Mouse (Mus musculus): ENCODE measurements around the gene Ncdn. TPM values are rescaled to one million over a fixed set of nuclear protein-coding genes. Genes with fewer than 3 reads are reported as not detected.
A peak's percentile ranks its signal among the peaks of the same experiment; 100 is the strongest.

Ncdn gene
- polyA plus RNA-seq, 1 experiment from 2014 or later: 29.9 TPM

DNA sequence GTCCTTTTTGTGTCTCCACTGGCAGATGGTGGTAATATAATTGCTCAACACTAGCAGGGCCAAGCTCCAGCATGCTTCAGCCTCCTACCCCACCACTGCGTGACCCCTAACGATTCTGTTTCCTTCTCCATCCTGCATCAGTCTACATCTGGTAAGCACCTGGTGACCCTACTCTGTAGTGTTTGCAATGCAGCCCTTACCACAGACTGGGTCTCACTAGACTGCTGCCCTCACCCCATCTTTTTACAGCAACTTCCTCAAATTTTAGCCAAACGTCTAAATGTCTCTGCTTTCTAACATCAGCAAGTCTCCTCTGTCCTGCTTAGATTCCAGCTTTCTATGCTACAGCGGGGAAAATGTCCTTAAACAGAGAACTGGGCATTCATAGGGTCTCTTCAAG lies 17.6 kb upstream of the Ncdn start:
- 48% methylated on average over 4 of the region's 4 CpGs for WGBS
- Histone ChIP-seq H3K36me3 (peaks cover 4% of the 10 kb centered on the region; the same call in 1 of the 2 replicates), H3K4me3 (no peak overlapping the region), H3K27ac (no peak overlapping the region), H3K9ac (no peak overlapping the region), H3K27me3 (no peaks in the 10 kb centered on the region), H3K9me3 (no peaks in the 10 kb centered on the region), H3K4me2 (no peak overlapping the region), H3K4me1 (peaks cover 7% of the 10 kb centered on the region; the same call in 1 of the 2 replicates)
- ATAC-seq (ENCODE audit: insufficient number of reproducible peaks, low FRiP score, low TSS enrichment, low read depth): no peak

DNA sequence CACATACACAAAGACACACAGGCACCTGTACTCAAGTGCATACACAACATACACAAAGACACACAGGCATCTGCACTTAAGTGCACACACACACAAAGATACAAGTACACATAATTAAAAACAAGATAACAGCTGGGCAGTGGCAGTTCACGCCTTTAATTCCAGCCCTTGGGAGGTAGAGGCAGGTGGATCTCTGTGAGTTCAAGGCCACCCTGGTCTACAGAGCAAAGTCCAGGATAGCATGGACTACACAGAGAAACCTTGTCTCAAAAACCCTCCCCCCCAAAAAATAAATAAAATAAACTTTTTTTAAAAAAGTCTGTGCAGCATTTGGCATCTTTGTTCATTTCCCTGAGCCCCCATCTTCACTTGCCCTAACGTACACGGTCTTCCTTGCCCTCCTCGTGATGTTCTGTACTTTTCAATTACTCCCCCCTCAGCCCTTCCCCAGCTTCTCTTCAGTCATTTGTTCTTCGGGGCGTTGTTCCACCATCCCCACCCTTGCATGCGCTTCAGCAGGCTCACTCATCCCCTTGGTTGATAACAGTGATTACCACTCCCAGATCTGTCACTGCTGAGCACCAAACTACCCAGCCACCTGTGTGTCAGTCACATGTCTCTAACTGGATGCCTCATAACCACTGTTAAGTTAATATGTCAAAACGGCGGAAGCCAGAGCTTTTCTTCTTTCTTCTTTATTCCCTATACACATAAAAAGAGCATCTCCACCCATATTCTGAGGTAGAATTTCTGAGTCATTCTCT lies 16.7 kb upstream of the Ncdn start:
- Histone ChIP-seq H3K9ac (no peak overlapping the region), H3K27me3 (no peaks in the 10 kb centered on the region), H3K9me3 (no peaks in the 10 kb centered on the region), H3K4me2 (no peak overlapping the region), H3K27ac (no peak overlapping the region), H3K36me3 (0 out of 2 replicates have a peak, but pooled peaks cover 4% of the 10 kb centered on the region), H3K4me3 (no peak overlapping the region), H3K4me1 (peaks cover 3% of the 10 kb centered on the region; the same call in 1 of the 2 replicates)
- WGBS: 88% methylated on average over 9 of the region's 9 CpGs
- no peak for ATAC-seq (ENCODE audit: insufficient number of reproducible peaks, low FRiP score, low TSS enrichment, low read depth)

- no peak overlapping the region for H3K9ac ChIP-seq
- no peak overlapping the region for H3K4me2 ChIP-seq
- peaks cover 17% of the 10 kb centered on the region; the same call in 1 of the 2 replicates for H3K36me3 ChIP-seq
- ATAC-seq (ENCODE audit: insufficient number of reproducible peaks, low FRiP score, low TSS enrichment, low read depth): no peak
- no peak overlapping the region for H3K27ac ChIP-seq
- 70% methylated on average over 2 of the region's 2 CpGs for WGBS
- H3K4me3 ChIP-seq: no peak overlapping the region
- H3K9me3 ChIP-seq: no peaks in the 10 kb centered on the region
- H3K4me1 ChIP-seq: 0 out of 2 replicates have a peak, but pooled peaks cover 3% of the 10 kb centered on the region
- H3K27me3 ChIP-seq: no peaks in the 10 kb centered on the region
Measured at GRCm38 (mm10) chr4:126763483-126763882, 10.2 kb upstream of the Ncdn start.

DNA sequence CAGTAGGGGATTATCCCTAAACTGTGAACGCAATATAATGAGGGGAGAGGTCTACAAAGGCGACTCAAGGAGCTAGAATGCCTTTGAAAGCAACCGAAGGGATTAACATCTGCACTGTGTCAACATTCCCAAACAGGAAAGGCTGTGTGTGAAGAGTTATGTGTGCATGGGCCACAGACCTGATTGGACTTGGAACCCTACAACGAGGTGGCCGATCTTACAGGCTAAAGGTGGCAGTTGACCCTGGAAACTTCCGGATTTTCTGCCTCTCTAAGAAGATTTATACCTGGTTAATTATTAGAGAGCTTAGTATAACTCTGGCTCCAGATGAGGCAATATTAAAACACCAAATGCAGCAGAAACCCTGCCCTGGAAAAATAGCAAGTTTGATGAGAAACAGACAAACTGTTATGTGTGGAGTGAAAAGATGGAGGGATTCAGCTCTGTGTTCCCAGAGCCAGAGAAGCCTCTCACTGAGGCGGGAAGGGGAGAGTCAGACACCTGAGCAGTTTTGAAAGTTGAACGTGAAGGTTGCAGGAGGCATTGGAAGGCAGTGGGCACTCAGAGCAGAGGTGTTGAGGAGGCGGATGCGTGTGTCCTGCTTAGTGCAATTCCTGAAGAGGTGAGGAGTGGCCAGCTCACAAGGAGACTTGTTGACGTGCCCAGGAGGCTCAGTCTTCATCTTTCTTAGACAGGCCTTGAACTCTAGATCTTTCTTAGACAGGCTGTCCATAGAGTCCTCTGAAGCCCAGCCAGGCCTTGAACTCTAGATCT lies 9.5 kb upstream of the Ncdn start:
- no peak overlapping the region for H3K9ac ChIP-seq
- H3K4me3 ChIP-seq: no peak overlapping the region
- no peaks in the 10 kb centered on the region for H3K9me3 ChIP-seq
- H3K36me3 ChIP-seq: peaks cover 24% of the 10 kb centered on the region; the same call in 1 of the 2 replicates
- H3K27ac ChIP-seq: no peak overlapping the region
- ATAC-seq (ENCODE audit: insufficient number of reproducible peaks, low FRiP score, low TSS enrichment, low read depth): no peak
- no peak overlapping the region for H3K4me2 ChIP-seq
- 59% methylated on average over 11 of the region's 11 CpGs for WGBS
- H3K27me3 ChIP-seq: no peaks in the 10 kb centered on the region
- H3K4me1 ChIP-seq: 0 out of 2 replicates have a peak, but pooled peaks cover 3% of the 10 kb centered on the region

DNA sequence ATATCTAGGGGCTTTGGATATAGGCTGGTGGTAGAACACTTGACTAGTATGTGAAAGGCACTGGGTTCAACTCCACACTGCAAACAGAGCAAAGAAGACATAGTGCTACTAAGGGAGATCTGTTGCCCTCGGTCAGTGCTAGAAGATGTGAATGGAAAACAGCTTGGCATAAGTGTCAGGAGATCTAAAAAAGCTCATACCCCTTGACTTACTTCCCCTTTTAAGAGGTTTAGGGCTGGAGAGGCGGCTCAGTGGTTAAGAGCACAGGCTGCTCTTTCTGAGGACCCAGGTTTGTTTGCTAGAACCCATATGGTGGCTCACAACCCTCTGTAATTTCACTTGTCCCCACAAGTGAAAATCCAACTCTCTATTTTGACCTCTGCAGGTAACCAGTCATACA lies 6.2 kb upstream of the Ncdn start:
- no peak overlapping the region for H3K4me2 ChIP-seq
- H3K27me3 ChIP-seq: no peaks in the 10 kb centered on the region
- ATAC-seq (ENCODE audit: insufficient number of reproducible peaks, low FRiP score, low TSS enrichment, low read depth): no peak
- H3K27ac ChIP-seq: no peak overlapping the region
- H3K36me3 ChIP-seq: peaks cover 26% of the 10 kb centered on the region; the same call in 1 of the 2 replicates
- no peak overlapping the region for H3K9ac ChIP-seq
- WGBS: 77% methylated on average over 2 of the region's 2 CpGs
- H3K9me3 ChIP-seq: no peaks in the 10 kb centered on the region
- no peak overlapping the region for H3K4me3 ChIP-seq
- H3K4me1 ChIP-seq: peaks cover 9% of the 10 kb centered on the region

GRCm38 (mm10) chr4:126758299-126758698 lies 5.1 kb upstream of the Ncdn start:
- Histone ChIP-seq H3K9me3 (no peaks in the 10 kb centered on the region), H3K27me3 (no peaks in the 10 kb centered on the region), H3K36me3 (peaks cover 26% of the 10 kb centered on the region; the same call in 1 of the 2 replicates), H3K27ac (no peak overlapping the region), H3K4me3 (no peak overlapping the region), H3K9ac (no peak overlapping the region), H3K4me1 (peaks cover 16% of the 10 kb centered on the region), H3K4me2 (no peak overlapping the region)
- ATAC-seq (ENCODE audit: insufficient number of reproducible peaks, low FRiP score, low TSS enrichment, low read depth): no peak
- WGBS: 78% methylated on average over 5 of the region's 5 CpGs

GRCm38 (mm10) chr4:126756766-126757165 lies 3.5 kb upstream of the Ncdn start:
- no peaks in the 10 kb centered on the region for H3K9me3 ChIP-seq
- H3K9ac ChIP-seq: no peak overlapping the region
- H3K36me3 ChIP-seq: peaks cover 26% of the 10 kb centered on the region; the same call in 1 of the 2 replicates
- no peak overlapping the region for H3K4me2 ChIP-seq
- ATAC-seq (ENCODE audit: insufficient number of reproducible peaks, low FRiP score, low TSS enrichment, low read depth): no peak
- 69% methylated on average over 4 of the region's 4 CpGs for WGBS
- H3K27me3 ChIP-seq: no peaks in the 10 kb centered on the region
- peaks cover 22% of the 10 kb centered on the region for H3K4me1 ChIP-seq
- no peak overlapping the region for H3K27ac ChIP-seq
- no peak overlapping the region for H3K4me3 ChIP-seq

DNA sequence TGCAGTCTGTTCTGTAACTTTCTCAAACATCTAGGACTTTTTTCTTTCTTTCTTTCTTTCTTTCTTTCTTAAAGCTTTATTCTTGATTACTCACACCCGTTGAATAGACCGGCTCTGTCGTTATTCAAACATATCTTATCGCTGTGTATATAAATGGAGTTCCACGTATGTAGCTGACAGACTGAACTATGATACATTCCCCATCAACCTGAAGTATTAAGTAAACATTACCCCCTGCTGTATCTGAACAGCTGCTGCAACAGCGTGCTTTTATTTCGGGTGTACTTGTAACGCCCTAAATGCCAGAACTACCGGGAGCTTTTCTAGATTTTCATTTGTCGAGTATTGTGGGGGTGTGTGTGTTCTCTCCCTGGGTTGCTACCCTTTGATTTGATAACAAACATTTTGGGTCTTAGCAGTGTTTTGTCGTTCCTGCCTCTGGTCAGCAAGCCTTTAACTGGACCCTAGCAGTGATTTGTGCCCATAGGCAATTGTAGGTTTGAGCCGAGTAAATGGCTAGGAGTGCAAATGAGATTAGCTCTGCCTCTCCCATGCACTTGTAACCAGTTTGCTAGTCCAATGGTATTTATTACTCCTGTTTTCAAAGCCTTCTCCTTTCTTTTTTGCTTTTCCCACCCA lies 1.6 kb upstream of the Ncdn start:
- no peak for ATAC-seq (ENCODE audit: insufficient number of reproducible peaks, low FRiP score, low TSS enrichment, low read depth)
- Histone ChIP-seq H3K4me3 (peak overlapping the region; percentile 92), H3K9ac (no peak overlapping the region), H3K9me3 (no peaks in the 10 kb centered on the region), H3K36me3 (peaks cover 22% of the 10 kb centered on the region), H3K4me2 (peak overlapping the region; percentile 95), H3K27ac (no peak overlapping the region), H3K4me1 (peaks cover 41% of the 10 kb centered on the region), H3K27me3 (no peaks in the 10 kb centered on the region)
- 57% methylated on average over 12 of the region's 12 CpGs for WGBS

- H3K4me2 ChIP-seq: peak overlapping the region; percentile 95
- 2% methylated on average over 12 of the region's 12 CpGs for WGBS
- H3K4me1 ChIP-seq: peaks cover 47% of the 10 kb centered on the region
- peak overlapping the region; percentile 96 for H3K27ac ChIP-seq
- no peaks in the 10 kb centered on the region for H3K9me3 ChIP-seq
- H3K9ac ChIP-seq: peak overlapping the region; percentile 85
- no peak; the same call in 1 of the 2 replicates for ATAC-seq (ENCODE audit: insufficient number of reproducible peaks, low FRiP score, low TSS enrichment, low read depth)
- no peaks in the 10 kb centered on the region for H3K27me3 ChIP-seq
- H3K4me3 ChIP-seq: peak overlapping the region; percentile 92
- peaks cover 22% of the 10 kb centered on the region for H3K36me3 ChIP-seq
Measured at GRCm38 (mm10) chr4:126754231-126754611, 983 bp upstream of the Ncdn start.

DNA sequence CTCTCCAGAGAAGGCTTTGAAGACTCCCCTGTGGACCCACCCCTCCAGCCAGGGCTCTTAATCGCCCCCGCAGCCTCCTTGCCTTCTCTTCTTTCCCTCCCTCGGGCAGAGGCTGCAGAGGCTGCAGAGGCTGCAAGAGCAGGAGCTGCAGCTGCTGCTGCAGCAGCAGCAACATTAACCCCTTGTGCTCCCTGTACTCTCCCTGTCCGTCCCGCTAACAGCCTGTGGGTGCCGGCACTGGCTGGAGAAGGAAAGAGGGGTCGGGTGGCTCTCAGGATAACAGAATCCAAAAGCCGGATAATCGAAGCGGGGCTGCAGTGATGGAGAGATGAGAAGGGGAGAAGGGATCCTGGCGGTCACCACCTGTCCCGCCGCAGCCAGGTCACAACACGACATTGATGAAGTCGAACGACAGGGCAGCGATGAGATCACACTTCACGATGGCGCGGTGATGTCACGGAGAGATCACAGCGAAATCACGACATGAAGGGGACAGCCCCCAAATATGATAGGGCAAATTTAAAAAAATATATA lies 563 bp downstream of the Ncdn start:
- Histone ChIP-seq H3K4me2 (peak overlapping the region; percentile 95), H3K9me3 (no peaks in the 10 kb centered on the region), H3K27me3 (no peaks in the 10 kb centered on the region), H3K4me1 (peaks cover 56% of the 10 kb centered on the region), H3K9ac (peak overlapping the region; percentile 85), H3K36me3 (peaks cover 29% of the 10 kb centered on the region), H3K27ac (no peak overlapping the region; the same call in 1 of the 2 replicates), H3K4me3 (peak overlapping the region; percentile 92)
- no peak for ATAC-seq (ENCODE audit: insufficient number of reproducible peaks, low FRiP score, low TSS enrichment, low read depth)
- WGBS: under 1% methylated on average over 23 of the region's 23 CpGs

GRCm38 (mm10) chr4:126752024-126752607 lies 1.1 kb downstream of the Ncdn start:
- H3K36me3 ChIP-seq: peaks cover 31% of the 10 kb centered on the region
- peaks cover 56% of the 10 kb centered on the region for H3K4me1 ChIP-seq
- peak overlapping the region; percentile 85; the same call in 1 of the 2 replicates for H3K9ac ChIP-seq
- ATAC-seq (ENCODE audit: insufficient number of reproducible peaks, low FRiP score, low TSS enrichment, low read depth): no peak
- peak overlapping the region; percentile 92 for H3K4me3 ChIP-seq
- H3K9me3 ChIP-seq: no peaks in the 10 kb centered on the region
- no peak overlapping the region for H3K27ac ChIP-seq
- peak overlapping the region; percentile 95 for H3K4me2 ChIP-seq
- no peaks in the 10 kb centered on the region for H3K27me3 ChIP-seq
- 6% methylated on average over 13 of the region's 13 CpGs for WGBS
